Mouse (Mus musculus) lung, embryonic 16.5 days (tissue): ENCODE data around the gene Entpd6. TPM values are rescaled to one million over a fixed set of nuclear protein-coding genes. Genes with fewer than 3 reads are reported as not detected.

Experiments used
- ATAC-seq: fragments of 200-750 bp; cut with Nextera tagmentation; 2 replicates; pipeline ENCODE4 v1.8.0; 2017; ENCODE audit warnings: low read depth, mild to moderate bottlenecking, moderate library complexity
- H3K27ac ChIP-seq: fragments of 300-500 bp; sonication (generic); 2 replicates; pipeline ENCODE4 v1.5.1; 2014; ENCODE audit warnings: mild to moderate bottlenecking, control low read depth, low read length
- H3K27me3 ChIP-seq: fragments of 300-500 bp; sonication (generic); 2 replicates; pipeline ENCODE4 v1.6.1; 2014; ENCODE audit warnings: low read depth, low read length, mixed read lengths; ENCODE audit not compliant: control insufficient read depth, insufficient read depth
- H3K36me3 ChIP-seq: fragments of 300-500 bp; sonication (generic); 2 replicates; pipeline ENCODE4 v1.6.1; 2014; ENCODE audit warnings: low read length; ENCODE audit not compliant: control insufficient read depth, insufficient read depth
- H3K4me1 ChIP-seq: fragments of 300-500 bp; sonication (generic); replicated peaks from 2 replicates; pipeline ENCODE4 v1.6.1; 2014; ENCODE audit warnings: low read length, mixed read lengths; ENCODE audit not compliant: control insufficient read depth, insufficient read depth
- H3K4me2 ChIP-seq: fragments of 300-500 bp; sonication (generic); 2 replicates; pipeline ENCODE4 v1.6.1; 2014; ENCODE audit warnings: low read depth, low read length, control low read depth
- H3K4me3 ChIP-seq: fragments of 300-500 bp; sonication (generic); 2 replicates; pipeline ENCODE4 v1.5.1; 2014; ENCODE audit warnings: mild to moderate bottlenecking, low read length, control low read depth
- H3K9ac ChIP-seq: fragments of 300-500 bp; sonication (generic); 2 replicates; pipeline ENCODE4 v1.6.1; 2014; ENCODE audit warnings: low read length, control low read depth
- H3K9me3 ChIP-seq: fragments of 300-500 bp; sonication (generic); 2 replicates; pipeline ENCODE4 v1.6.1; 2016; ENCODE audit warnings: low read length; ENCODE audit not compliant: control insufficient read depth
- WGBS: fragments of 180-500 bp; shearing (Covaris S2); extraction: QIAGEN DNeasy Blood & Tissue Kit; methylation state at CpG from one replicate; pipeline ENCODE4 v1.1.7; 2014; 5-methylcytosine and 5-hydroxymethylcytosine counted together
- polyA plus RNA-seq: library from polyadenylated mRNA; unstranded; fragments of >200 nt; fragmentation: Nextera tagmentation; extraction: Ambion mirVana; gene quantifications from 2 replicates; pipeline ENCODE4 v1.2.1, GENCODE M21; 2015

Entpd6 gene
- polyA plus RNA-seq, result 29.8 and 29.9 TPM in 2 replicates

DNA sequence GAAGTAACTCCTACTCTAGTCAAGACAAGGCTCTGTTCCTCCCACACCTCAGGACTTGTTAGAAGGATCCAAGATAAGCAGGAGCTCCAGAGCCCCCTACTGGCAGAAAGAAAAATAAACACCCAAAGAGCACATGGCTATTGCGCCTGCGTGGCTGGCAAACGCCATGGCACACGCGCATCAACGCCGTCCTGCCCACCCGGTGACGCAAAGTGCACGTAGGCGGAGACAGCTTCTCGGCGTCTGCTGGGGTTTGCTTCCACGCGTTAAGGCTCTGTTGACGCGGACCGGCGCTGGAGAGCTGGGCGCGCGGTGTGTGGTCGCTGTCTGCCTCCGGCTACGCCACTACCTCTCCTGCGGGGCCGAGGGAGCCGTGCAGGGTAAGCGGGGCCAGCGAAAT is at the start of gene Entpd6:
TSS of gene Entpd6 (plus strand) at position 189 of the 400 bp plus-strand sequence.
- H3K4me3 ChIP-seq, result peak within 1 kb of the TSS; percentile 81
- H3K4me2 ChIP-seq, result peak within 1 kb of the TSS; percentile 98
- H3K9me3 ChIP-seq, result no peaks in the 10 kb centered on the region
- H3K27ac ChIP-seq, result peak within 1 kb of the TSS; percentile 91
- peak within 1 kb of the TSS; percentile 89 for H3K9ac ChIP-seq
- H3K4me1 ChIP-seq, result peaks cover 14% of the 10 kb centered on the region
- under 1% methylated on average over 30 of the region's 30 CpGs for WGBS
- peaks cover 2% of the 10 kb centered on the region; the same call in 1 of the 2 replicates for H3K36me3 ChIP-seq
- H3K27me3 ChIP-seq, result no peaks in the 10 kb centered on the region
- ATAC-seq, result peak; percentile 98

DNA sequence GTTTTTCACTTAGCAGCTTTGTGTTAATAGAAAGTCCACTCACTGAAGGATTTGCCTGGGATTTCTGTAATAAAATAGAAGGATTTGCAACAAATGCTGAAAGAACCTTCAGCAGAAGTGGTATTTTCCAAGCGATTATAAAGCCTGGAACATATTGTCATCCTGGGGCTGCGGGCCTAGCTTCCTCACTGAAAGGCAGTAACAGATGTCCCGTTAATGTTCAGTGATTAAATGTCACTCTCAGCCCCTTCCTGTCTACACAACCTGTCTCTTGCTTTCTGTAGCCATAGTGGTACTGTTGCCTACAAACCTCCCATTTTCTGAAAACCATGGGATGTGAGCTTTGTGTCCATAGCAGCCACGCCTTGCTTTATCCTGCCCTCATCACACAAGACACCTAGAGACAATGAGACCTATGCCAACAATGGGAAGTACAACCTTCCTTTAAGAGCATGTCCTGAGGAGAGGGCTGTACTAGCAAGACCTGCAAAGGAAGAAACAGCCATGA is 36.6 kb upstream of the Entpd6 start:
- H3K9ac ChIP-seq, result no peak overlapping the region
- H3K4me1 ChIP-seq, result no peaks in the 10 kb centered on the region
- H3K4me2 ChIP-seq, result no peak overlapping the region
- H3K36me3 ChIP-seq, result no peaks in the 10 kb centered on the region
- no peak overlapping the region for H3K27ac ChIP-seq
- H3K4me3 ChIP-seq, result no peak overlapping the region
- no peaks in the 10 kb centered on the region for H3K27me3 ChIP-seq
- ATAC-seq, result no peak
- 82% methylated on average over 4 of the region's 4 CpGs for WGBS
- H3K9me3 ChIP-seq, result no peaks in the 10 kb centered on the region

DNA sequence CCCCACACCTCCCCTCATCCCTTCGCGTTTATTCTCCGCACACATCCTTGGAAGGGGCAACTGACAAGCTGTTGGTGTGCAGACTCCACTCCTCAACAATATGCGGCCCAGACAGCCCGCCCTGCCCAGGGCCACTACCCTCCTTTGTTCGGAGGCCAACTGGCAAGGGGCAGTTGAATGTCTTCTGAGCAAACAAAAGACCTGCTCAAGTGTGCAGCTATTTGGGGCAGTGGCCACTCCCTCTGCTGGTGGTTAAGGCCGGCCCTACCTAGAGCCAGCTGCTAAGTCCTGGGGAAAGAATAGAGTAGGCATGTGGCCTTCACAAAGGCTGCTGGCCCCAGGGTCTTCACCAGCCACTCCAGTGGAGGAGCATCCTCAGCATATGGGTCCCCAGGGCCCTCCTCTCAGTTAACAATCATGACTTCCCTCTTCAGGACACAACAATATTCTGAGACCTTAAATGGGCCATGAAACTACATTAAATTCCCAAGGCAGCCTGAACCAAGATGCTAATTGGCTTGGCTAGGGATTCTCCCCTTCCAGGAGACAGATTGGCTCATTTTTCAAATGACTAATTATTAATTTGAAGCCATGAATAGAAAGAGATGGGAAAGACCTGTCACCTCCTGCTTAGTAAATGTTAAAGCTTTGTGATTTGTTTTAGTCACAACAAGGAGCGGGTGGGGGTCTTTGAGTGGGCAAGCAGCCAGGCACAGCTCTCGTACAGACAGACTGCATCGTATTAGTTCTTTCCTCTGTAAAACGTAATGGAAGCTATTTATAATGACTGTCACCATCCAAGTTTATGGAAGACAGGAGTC is 12.9 kb upstream of the Entpd6 start:
- no peaks in the 10 kb centered on the region for H3K27me3 ChIP-seq
- H3K4me2 ChIP-seq, result no peak overlapping the region
- H3K9me3 ChIP-seq, result no peaks in the 10 kb centered on the region
- no peak for ATAC-seq
- no peak overlapping the region for H3K9ac ChIP-seq
- no peaks in the 10 kb centered on the region for H3K4me1 ChIP-seq
- H3K4me3 ChIP-seq, result no peak overlapping the region
- WGBS, result 59% methylated on average over 11 of the region's 11 CpGs
- H3K27ac ChIP-seq, result no peak overlapping the region
- no peaks in the 10 kb centered on the region for H3K36me3 ChIP-seq

DNA sequence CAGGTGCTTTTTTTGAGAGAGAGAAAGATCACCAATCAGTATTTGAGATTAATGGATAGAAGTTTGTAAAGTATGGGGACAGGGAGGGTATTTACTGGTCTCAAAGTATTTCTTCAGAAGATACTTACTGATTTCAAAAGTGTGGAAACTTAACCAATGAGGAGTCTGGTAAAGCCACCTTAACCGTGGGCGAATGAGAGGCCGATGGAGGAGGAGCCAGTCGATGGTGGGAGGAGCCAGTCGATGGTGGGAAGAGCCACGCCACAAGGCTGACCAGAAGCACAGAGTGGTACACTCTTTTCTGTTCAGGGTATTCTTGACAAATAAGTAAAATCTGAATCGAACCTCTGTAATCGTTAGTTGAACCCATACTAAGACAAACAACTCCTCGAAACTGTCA is 11.0 kb upstream of the Entpd6 start:
- Histone ChIP-seq H3K9me3 (no peaks in the 10 kb centered on the region), H3K9ac (no peak overlapping the region), H3K4me2 (no peak overlapping the region), H3K27ac (no peak overlapping the region), H3K27me3 (no peaks in the 10 kb centered on the region), H3K4me3 (no peak overlapping the region), H3K36me3 (no peaks in the 10 kb centered on the region), H3K4me1 (no peaks in the 10 kb centered on the region)
- WGBS, result 77% methylated on average over 9 of the region's 9 CpGs
- no peak for ATAC-seq

DNA sequence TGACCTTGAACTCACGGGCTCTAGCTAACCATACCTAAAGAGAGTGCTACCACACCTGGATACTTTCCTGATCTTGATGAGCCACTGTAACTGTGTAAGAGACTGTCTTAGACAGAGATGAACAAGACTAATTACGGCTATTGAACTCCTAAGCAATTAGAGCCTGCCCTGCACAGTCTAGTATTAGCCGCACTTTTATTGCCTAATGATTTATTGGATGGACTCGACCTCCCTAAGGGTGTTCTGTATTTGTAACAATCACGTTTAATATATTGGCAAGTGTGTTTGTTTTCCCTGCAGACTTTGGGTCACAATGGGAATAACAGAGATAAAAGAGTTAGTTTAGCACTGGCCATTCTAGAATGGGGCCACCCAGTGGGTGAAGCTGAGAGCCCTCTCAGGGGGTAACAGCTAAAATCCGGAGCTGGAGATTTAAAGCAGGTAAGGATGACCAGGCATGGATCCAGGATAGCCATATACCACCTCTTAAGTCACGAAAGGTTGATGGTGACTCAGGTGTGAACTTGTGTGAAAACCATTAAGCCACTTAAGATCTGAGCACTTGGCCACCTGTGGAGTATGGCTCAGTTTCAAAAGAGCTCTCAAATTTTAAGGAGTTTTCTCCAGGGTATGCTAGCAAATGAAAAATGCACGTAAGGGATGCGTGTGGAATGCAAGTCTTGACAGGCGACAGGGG is 8.5 kb upstream of the Entpd6 start:
- Histone ChIP-seq H3K27me3 (no peaks in the 10 kb centered on the region), H3K9ac (no peak overlapping the region), H3K36me3 (no peaks in the 10 kb centered on the region), H3K4me2 (no peak overlapping the region), H3K27ac (no peak overlapping the region), H3K4me3 (no peak overlapping the region), H3K4me1 (no peaks in the 10 kb centered on the region), H3K9me3 (no peaks in the 10 kb centered on the region)
- WGBS, result 49% methylated on average over 10 of the region's 10 CpGs
- ATAC-seq, result peak; percentile 57

DNA sequence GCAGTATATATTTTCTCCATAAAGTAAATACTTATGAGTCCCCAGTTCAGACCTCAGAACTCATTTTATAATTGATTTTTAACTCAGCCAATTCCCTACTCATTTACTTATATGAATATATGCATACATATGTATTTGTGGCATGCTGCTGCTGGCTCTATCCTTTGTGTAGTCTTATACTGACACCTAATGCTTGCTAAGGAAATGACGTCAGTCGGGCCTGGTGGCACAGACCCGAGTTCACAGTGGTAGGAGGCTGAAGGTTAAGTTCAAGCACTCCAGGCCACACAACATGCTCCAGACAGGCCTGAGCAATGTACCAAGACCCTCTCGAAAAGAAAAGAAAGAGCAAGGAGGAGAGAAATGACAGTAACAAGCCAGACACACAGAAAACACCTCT is 7.4 kb upstream of the Entpd6 start:
- Histone ChIP-seq H3K27me3 (no peaks in the 10 kb centered on the region), H3K36me3 (no peaks in the 10 kb centered on the region), H3K4me3 (no peak overlapping the region), H3K9me3 (no peaks in the 10 kb centered on the region), H3K9ac (no peak overlapping the region), H3K4me2 (no peak overlapping the region), H3K27ac (no peak overlapping the region), H3K4me1 (no peaks in the 10 kb centered on the region)
- WGBS, result 48% methylated on average over 4 of the region's 4 CpGs
- no peak for ATAC-seq

DNA sequence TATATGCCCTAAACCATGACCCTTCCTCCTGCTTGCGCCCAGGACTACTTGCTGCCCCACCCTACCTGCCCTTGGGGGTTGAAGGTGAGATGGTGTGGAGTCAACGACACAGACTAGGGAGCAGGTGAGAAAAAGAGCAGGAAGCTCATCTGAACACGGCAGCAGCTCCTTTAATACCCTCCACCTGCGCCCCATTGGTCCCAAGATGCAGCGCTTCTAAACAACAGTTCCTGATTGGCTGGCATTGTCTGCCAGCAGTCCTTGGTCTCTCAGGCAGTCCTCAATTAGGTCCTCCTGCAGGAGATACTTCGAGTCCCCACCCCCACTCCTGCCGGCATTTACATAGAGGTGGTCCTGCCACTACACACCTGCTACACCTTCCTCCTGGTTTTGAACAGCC is 3.8 kb upstream of the Entpd6 start:
- Histone ChIP-seq H3K27me3 (no peaks in the 10 kb centered on the region), H3K9me3 (no peaks in the 10 kb centered on the region), H3K4me3 (no peak overlapping the region), H3K9ac (no peak overlapping the region), H3K4me2 (no peak overlapping the region), H3K27ac (no peak overlapping the region), H3K4me1 (peaks cover 6% of the 10 kb centered on the region), H3K36me3 (no peaks in the 10 kb centered on the region)
- ATAC-seq, result no peak
- WGBS, result 61% methylated on average over 7 of the region's 7 CpGs

DNA sequence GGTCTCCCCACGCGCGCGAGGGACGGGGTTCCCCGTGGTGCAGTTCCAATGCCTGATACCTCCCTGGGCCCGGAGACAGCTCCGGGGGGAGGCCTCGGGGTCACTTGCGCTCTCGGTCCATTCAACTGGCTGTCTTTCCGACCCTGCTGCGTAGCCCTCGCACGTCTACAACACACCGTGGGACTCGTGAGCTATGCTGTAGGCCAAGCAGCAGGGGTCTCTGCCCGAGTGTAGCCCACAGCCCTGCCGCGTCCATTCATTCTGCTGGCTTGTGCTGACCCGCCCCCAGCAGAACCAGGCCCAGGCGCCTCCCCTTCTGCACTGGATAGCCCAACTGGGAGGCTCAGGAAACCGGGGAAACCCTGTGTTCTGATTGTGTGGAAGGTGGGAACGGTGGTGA is 441 bp downstream of the Entpd6 start:
- ATAC-seq, result peak; percentile 80
- 1% methylated on average over 24 of the region's 24 CpGs for WGBS
- peak overlapping the region; percentile 89 for H3K9ac ChIP-seq
- peak overlapping the region; percentile 81 for H3K4me3 ChIP-seq
- peak overlapping the region; percentile 91 for H3K27ac ChIP-seq
- H3K4me2 ChIP-seq, result peak overlapping the region; percentile 98
- H3K27me3 ChIP-seq, result no peaks in the 10 kb centered on the region
- peaks cover 2% of the 10 kb centered on the region; the same call in 1 of the 2 replicates for H3K36me3 ChIP-seq
- no peaks in the 10 kb centered on the region for H3K9me3 ChIP-seq
- peaks cover 14% of the 10 kb centered on the region for H3K4me1 ChIP-seq
